Comparison of ENCODE assay signal across 8 mouse cellular contexts in genomic region chr19:10134692-10135091, GRCm38 (mm10). TPM values are rescaled to one million over a fixed set of nuclear protein-coding genes. Genes with fewer than 3 reads are reported as not detected.
DNase-seq lines count a peak whose midpoint lies in the region; ATAC-seq lines count a peak whose summit lies in the region.

No protein-coding gene starts in this region.

- no peaks in the 10 kb centered on the region for H3K9me3 ChIP-seq in limb, embryonic 15.5 days
- no peaks in the 10 kb centered on the region for H3K9me3 ChIP-seq in midbrain, embryonic 13.5 days

- H3K4me3 ChIP-seq in limb, embryonic 15.5 days: no peak overlapping the region
- no peak overlapping the region for H3K4me3 ChIP-seq in midbrain, embryonic 13.5 days (replicated peaks)

- H3K36me3 ChIP-seq in limb, embryonic 15.5 days: no peaks in the 10 kb centered on the region
- no peaks in the 10 kb centered on the region for H3K36me3 ChIP-seq in midbrain, embryonic 13.5 days

- WGBS in limb, embryonic 15.5 days: 55% methylated on average over 2 of the region's 2 CpGs
- 57% methylated on average over 2 of the region's 2 CpGs for WGBS in midbrain, embryonic 13.5 days

- peaks cover 7% of the 10 kb centered on the region; the same call in 1 of the 2 replicates for H3K4me1 ChIP-seq in limb, embryonic 15.5 days
- H3K4me1 ChIP-seq in midbrain, embryonic 13.5 days (replicated peaks): no peaks in the 10 kb centered on the region

- H3K9ac ChIP-seq in limb, embryonic 15.5 days: no peak overlapping the region
- no peak overlapping the region for H3K9ac ChIP-seq in midbrain, embryonic 13.5 days (replicated peaks)

- no peak overlapping the region for H3K4me2 ChIP-seq in limb, embryonic 15.5 days
- H3K4me2 ChIP-seq in midbrain, embryonic 13.5 days (replicated peaks): no peak overlapping the region

- peak; percentile 19; the same call in 1 of the 2 replicates for ATAC-seq in limb, embryonic 15.5 days (ENCODE audit: insufficient number of reproducible peaks, low FRiP score, low TSS enrichment, low read depth)
- no peak for ATAC-seq in midbrain, embryonic 13.5 days

- peak; percentile 40 to 41 for DNase-seq in right cerebral cortex, postnatal 10 days (ENCODE audit: low spot score in 2 of 2)
- no peak for DNase-seq in right cerebral cortex, postnatal 4 days
- peak; percentile 86 to 87 for DNase-seq in heart, postnatal 10 days
- peak; percentile 63 for DNase-seq in testis, postnatal 14 days (ENCODE audit: low spot score)
- no peak for DNase-seq in embryo, embryonic 10.5 days (ENCODE audit: low spot score)
- DNase-seq in spleen, postnatal 14 days (ENCODE audit: low spot score in 2 of 2): no peak

- H3K27ac ChIP-seq in limb, embryonic 15.5 days: no peak overlapping the region
- no peak overlapping the region for H3K27ac ChIP-seq in midbrain, embryonic 13.5 days

- intact Hi-C loops in heart, postnatal 10 days (cut with DNase I): no loop called here

- no peaks in the 10 kb centered on the region for H3K27me3 ChIP-seq in limb, embryonic 15.5 days
- no peaks in the 10 kb centered on the region for H3K27me3 ChIP-seq in midbrain, embryonic 13.5 days

RNA-seq across cellular contexts. Expression of gene Fads2, which starts 33.1 kb away (rescaled TPM):
- total RNA-seq in heart, postnatal 10 days (2021): 10 to 100 TPM; 11.3 to 14.4 TPM
- polyA plus RNA-seq in limb, embryonic 15.5 days (2015; fragmentation: Nextera tagmentation; extraction: Ambion mirVana): 63.8 and 65.8 TPM in 2 replicates
- 169 and 173 TPM in 2 replicates for polyA plus RNA-seq in midbrain, embryonic 13.5 days (2015; fragmentation: Nextera tagmentation; extraction: Ambion mirVana)

RNA-seq across cellular contexts. Expression of gene Fads1, which starts 48.0 kb away (rescaled TPM):
- total RNA-seq in heart, postnatal 10 days (2021): 10 to 100 TPM; 34.7 to 35.7 TPM
- polyA plus RNA-seq in limb, embryonic 15.5 days (2015; fragmentation: Nextera tagmentation; extraction: Ambion mirVana): 79.8 and 81.1 TPM in 2 replicates
- 173 and 178 TPM in 2 replicates for polyA plus RNA-seq in midbrain, embryonic 13.5 days (2015; fragmentation: Nextera tagmentation; extraction: Ambion mirVana)

Comparison
In these comparisons a context has a peak if more than half of its experiments do, and no peak if none do; other contexts are left out.
1. DNase-seq: peak in right cerebral cortex, postnatal 10 days (2 of 2), heart, postnatal 10 days (2 of 2) and testis, postnatal 14 days (single experiment); none in right cerebral cortex, postnatal 4 days (single experiment), embryo, embryonic 10.5 days (single experiment) and spleen, postnatal 14 days (0 of 2).